Mouse (Mus musculus) heart, embryonic 11.5 days (tissue): ENCODE measurements around the gene Cmtm4. TPM values are rescaled to one million over a fixed set of nuclear protein-coding genes. Genes with fewer than 3 reads are reported as not detected.

Experiments used
- ATAC-seq: fragments of 200-750 bp; cut with Nextera tagmentation; replicated peaks from 2 replicates; pipeline ENCODE4 v1.8.0; 2017; ENCODE audit warnings: moderate library complexity; ENCODE audit not compliant: insufficient number of reproducible peaks, low FRiP score, low TSS enrichment
- H3K27ac ChIP-seq: fragments of 300-500 bp; sonication (generic); 2 replicates; pipeline ENCODE4 v1.5.1; 2014; ENCODE audit warnings: mild to moderate bottlenecking, low read depth, low read length
- H3K27me3 ChIP-seq: fragments of 300-500 bp; sonication (generic); 2 replicates; pipeline ENCODE4 v1.6.1; 2014; ENCODE audit warnings: mild to moderate bottlenecking, low read length, mixed read lengths; ENCODE audit not compliant: control insufficient read depth, insufficient read depth
- H3K36me3 ChIP-seq: fragments of 300-500 bp; sonication (generic); 2 replicates; pipeline ENCODE4 v1.6.1; 2014; ENCODE audit warnings: mild to moderate bottlenecking, low read length, moderate library complexity, mixed read lengths; ENCODE audit not compliant: control insufficient read depth, insufficient read depth
- H3K4me1 ChIP-seq: fragments of 300-500 bp; sonication (generic); 2 replicates; pipeline ENCODE4 v1.6.1; 2014; ENCODE audit warnings: low read length; ENCODE audit not compliant: control insufficient read depth, insufficient read depth
- H3K4me2 ChIP-seq: fragments of 300-500 bp; sonication (generic); 2 replicates; pipeline ENCODE4 v1.6.1; 2014; ENCODE audit warnings: mild to moderate bottlenecking, moderate library complexity
- H3K4me3 ChIP-seq: fragments of 300-500 bp; sonication (generic); 2 replicates; pipeline ENCODE4 v1.5.1; 2014; ENCODE audit warnings: low read depth, low read length
- H3K9ac ChIP-seq: fragments of 300-500 bp; sonication (generic); 2 replicates; pipeline ENCODE4 v1.6.1; 2014; ENCODE audit warnings: mild to moderate bottlenecking, low read depth, low read length, moderate library complexity
- H3K9me3 ChIP-seq: fragments of 300-500 bp; sonication (generic); replicated peaks from 2 replicates; pipeline ENCODE4 v1.6.1; 2016; ENCODE audit warnings: low read length; ENCODE audit not compliant: control insufficient read depth
- WGBS: fragments of 180-500 bp; shearing (Covaris S2); extraction: QIAGEN DNeasy Blood & Tissue Kit; methylation state at CpG from one replicate; pipeline ENCODE4 v1.1.7; 2014; ENCODE audit not compliant: insufficient replicate concordance; 5-methylcytosine and 5-hydroxymethylcytosine counted together
- polyA plus RNA-seq: library from polyadenylated mRNA; unstranded; fragments of >200 nt; fragmentation: Nextera tagmentation; extraction: Ambion mirVana; gene quantifications from 2 replicates; pipeline ENCODE4 v1.2.1, GENCODE M21; 2014

The Cmtm4 gene
- polyA plus RNA-seq, 1 experiment from 2014 or later: 2.2 TPM

DNA sequence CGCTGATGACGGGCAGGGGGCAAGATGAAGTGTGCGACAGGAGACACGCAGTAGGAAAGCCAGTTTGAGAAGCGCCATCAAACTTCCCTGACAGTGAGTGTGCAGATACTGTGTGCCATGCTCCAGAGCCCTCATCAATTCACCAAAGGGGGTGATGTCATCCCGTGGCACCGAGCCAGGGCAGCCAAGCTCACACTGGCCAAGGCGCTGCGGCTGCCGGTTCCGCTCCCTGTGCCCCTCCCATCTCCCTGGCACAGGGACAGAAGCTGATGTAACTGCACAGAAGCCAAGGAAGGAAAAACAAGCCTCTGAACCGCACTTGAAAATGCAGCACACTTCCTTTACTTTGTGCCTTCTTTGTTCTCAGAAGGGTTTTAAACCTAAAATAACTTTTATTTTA, 40.4 kb upstream of the Cmtm4 start:
- ATAC-seq: peak; percentile 81
- H3K9ac ChIP-seq: no peak overlapping the region
- H3K36me3 ChIP-seq: peaks cover 58% of the 10 kb centered on the region
- no peak overlapping the region for H3K4me2 ChIP-seq
- no peaks in the 10 kb centered on the region for H3K27me3 ChIP-seq
- WGBS: 48% methylated on average over 12 of the region's 12 CpGs
- peaks cover 5% of the 10 kb centered on the region for H3K4me1 ChIP-seq
- H3K27ac ChIP-seq: peak overlapping the region; percentile 72
- H3K9me3 ChIP-seq: no peaks in the 10 kb centered on the region; the same call in 1 of the 2 replicates
- no peak overlapping the region for H3K4me3 ChIP-seq

DNA sequence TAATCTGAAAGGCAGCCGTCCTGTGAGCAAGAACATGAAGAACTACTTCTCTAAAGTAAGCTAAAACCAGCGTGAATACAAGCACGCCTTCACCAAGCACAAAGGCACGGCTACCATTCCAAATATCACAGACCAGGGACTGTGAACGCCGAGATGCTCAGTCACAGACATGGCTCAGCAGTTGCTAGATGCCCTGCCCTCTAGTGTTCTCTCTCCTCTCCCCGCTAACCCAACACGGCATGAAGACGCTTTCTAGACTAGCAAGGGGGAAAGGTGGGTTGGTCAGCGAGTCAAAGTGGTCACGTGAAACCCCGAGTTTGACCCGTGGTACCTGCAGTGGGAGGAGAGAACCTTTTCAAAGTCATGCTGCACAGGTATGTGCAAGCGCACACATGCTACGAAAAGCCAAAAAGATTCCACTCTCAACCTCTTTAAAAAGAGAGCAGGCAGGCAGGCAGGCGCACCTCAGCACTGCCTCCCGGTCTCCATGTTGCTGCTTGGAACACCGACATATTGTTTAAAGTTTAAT, 39.3 kb upstream of the Cmtm4 start:
- H3K9ac ChIP-seq: no peak overlapping the region
- H3K27ac ChIP-seq: no peak overlapping the region
- no peak overlapping the region for H3K4me3 ChIP-seq
- peaks cover 55% of the 10 kb centered on the region for H3K36me3 ChIP-seq
- peaks cover 4% of the 10 kb centered on the region; the same call in 1 of the 2 replicates for H3K4me1 ChIP-seq
- no peak overlapping the region for H3K4me2 ChIP-seq
- H3K27me3 ChIP-seq: no peaks in the 10 kb centered on the region
- H3K9me3 ChIP-seq: no peaks in the 10 kb centered on the region; the same call in 1 of the 2 replicates
- ATAC-seq: no peak
- WGBS: 88% methylated on average over 18 of the region's 18 CpGs

- H3K4me3 ChIP-seq: no peak overlapping the region
- H3K27ac ChIP-seq: no peak overlapping the region
- H3K9me3 ChIP-seq: no peaks in the 10 kb centered on the region; the same call in 1 of the 2 replicates
- peak; percentile 39; the same call in 1 of the 2 replicates for ATAC-seq
- H3K27me3 ChIP-seq: no peaks in the 10 kb centered on the region
- H3K9ac ChIP-seq: no peak overlapping the region
- WGBS: 75% methylated on average over 4 of the region's 4 CpGs
- peaks cover 4% of the 10 kb centered on the region; the same call in 1 of the 2 replicates for H3K4me1 ChIP-seq
- H3K36me3 ChIP-seq: peaks cover 50% of the 10 kb centered on the region
- no peak overlapping the region for H3K4me2 ChIP-seq
Measured at GRCm38 (mm10) chr8:104434275-104434674, 38.7 kb upstream of the Cmtm4 start.

DNA sequence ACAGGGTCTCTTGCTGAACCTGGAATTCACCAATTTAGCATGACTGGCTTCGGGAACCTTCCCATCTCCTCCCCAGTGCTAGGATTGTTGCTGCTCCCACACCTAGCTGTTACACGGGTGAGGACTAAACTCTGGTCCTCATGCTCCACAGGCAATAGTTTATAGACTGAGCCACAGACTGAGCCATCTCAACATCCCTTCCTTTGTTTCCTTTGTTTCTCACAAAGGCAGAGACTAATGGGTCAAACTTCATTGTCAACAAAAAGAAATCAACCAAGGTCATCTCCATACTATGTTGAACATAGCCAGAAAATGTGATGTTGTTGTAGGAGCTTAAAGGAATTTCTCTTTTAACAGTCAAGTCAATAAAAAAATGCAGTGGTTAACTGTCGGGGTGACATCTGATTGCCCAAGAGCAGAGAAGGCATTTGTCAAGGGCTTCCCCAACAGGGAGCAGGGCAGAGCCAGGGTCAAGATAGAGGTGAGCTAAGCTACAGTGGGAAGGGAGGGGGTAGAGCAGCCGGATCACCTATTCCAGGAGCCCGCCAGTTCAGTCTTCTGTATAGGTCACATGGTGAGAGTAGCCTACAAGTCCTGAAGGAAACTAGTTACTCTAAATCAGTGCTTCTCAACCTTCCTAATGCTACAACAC, 37.7 kb upstream of the Cmtm4 start:
- Histone ChIP-seq H3K9ac (no peak overlapping the region), H3K4me1 (peaks cover 4% of the 10 kb centered on the region; the same call in 1 of the 2 replicates), H3K36me3 (peaks cover 47% of the 10 kb centered on the region), H3K4me3 (no peak overlapping the region), H3K27me3 (no peaks in the 10 kb centered on the region), H3K9me3 (no peaks in the 10 kb centered on the region; the same call in 1 of the 2 replicates), H3K27ac (no peak overlapping the region), H3K4me2 (no peak overlapping the region)
- no peak for ATAC-seq
- 89% methylated on average over 5 of the region's 5 CpGs for WGBS

- WGBS: 97% methylated on average over 6 of the region's 6 CpGs
- Histone ChIP-seq H3K9me3 (no peaks in the 10 kb centered on the region; the same call in 1 of the 2 replicates), H3K36me3 (peaks cover 50% of the 10 kb centered on the region), H3K9ac (no peak overlapping the region), H3K4me3 (no peak overlapping the region), H3K4me1 (peaks cover 4% of the 10 kb centered on the region; the same call in 1 of the 2 replicates), H3K4me2 (no peak overlapping the region), H3K27me3 (no peaks in the 10 kb centered on the region), H3K27ac (no peak overlapping the region)
- ATAC-seq: no peak
Measured at GRCm38 (mm10) chr8:104432656-104433055, 37.0 kb upstream of the Cmtm4 start.

GRCm38 (mm10) chr8:104430230-104430629, 34.6 kb upstream of the Cmtm4 start:
- 83% methylated on average over 7 of the region's 7 CpGs for WGBS
- ATAC-seq: no peak
- H3K4me2 ChIP-seq: no peak overlapping the region
- H3K27ac ChIP-seq: no peak overlapping the region
- no peak overlapping the region for H3K4me3 ChIP-seq
- H3K27me3 ChIP-seq: no peaks in the 10 kb centered on the region
- H3K4me1 ChIP-seq: no peaks in the 10 kb centered on the region
- H3K9ac ChIP-seq: no peak overlapping the region
- peaks cover 55% of the 10 kb centered on the region for H3K36me3 ChIP-seq
- no peaks in the 10 kb centered on the region; the same call in 1 of the 2 replicates for H3K9me3 ChIP-seq

DNA sequence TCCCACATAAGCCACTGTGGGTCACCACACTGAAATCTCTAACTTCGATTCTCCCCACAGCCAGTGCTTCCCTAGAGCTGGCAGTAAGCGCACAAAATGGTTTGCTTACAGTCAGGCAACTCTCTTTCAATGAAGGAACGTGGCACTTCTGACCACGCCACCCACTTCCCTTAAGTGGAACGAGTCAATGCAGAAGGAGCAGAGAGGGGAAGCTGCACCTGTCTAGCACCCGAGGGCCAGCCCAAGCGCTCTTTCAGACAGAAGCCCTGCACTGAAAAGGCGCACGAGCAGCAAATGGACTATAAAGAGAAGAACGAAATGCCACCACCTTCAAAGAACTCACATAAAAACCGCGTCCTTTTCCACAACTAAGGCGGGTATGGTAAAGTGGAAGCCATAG, 32.1 kb upstream of the Cmtm4 start:
- Histone ChIP-seq H3K27me3 (no peaks in the 10 kb centered on the region), H3K27ac (no peak overlapping the region), H3K4me2 (no peak overlapping the region), H3K4me1 (no peaks in the 10 kb centered on the region), H3K9ac (no peak overlapping the region), H3K9me3 (no peaks in the 10 kb centered on the region; the same call in 1 of the 2 replicates), H3K4me3 (no peak overlapping the region), H3K36me3 (peaks cover 55% of the 10 kb centered on the region)
- WGBS: 94% methylated on average over 13 of the region's 13 CpGs
- ATAC-seq: no peak

GRCm38 (mm10) chr8:104422313-104422712, 26.7 kb upstream of the Cmtm4 start:
- Histone ChIP-seq H3K9ac (no peak overlapping the region), H3K9me3 (no peaks in the 10 kb centered on the region), H3K4me3 (no peak overlapping the region), H3K4me1 (peaks cover 8% of the 10 kb centered on the region; the same call in 1 of the 2 replicates), H3K36me3 (peaks cover 49% of the 10 kb centered on the region), H3K27ac (no peak overlapping the region), H3K4me2 (no peak overlapping the region), H3K27me3 (no peaks in the 10 kb centered on the region)
- ATAC-seq: 0 out of 2 replicates have a peak, but pooled peaks have one; percentile 41
- WGBS: 60% methylated on average over 6 of the region's 6 CpGs
